Mouse (Mus musculus) liver, embryonic 13.5 days (tissue): Measurements from ENCODE around the gene Myo1c. TPM values are rescaled to one million over a fixed set of nuclear protein-coding genes. Genes with fewer than 3 reads are reported as not detected.
"Not testable (repeated sequence)": the region's sequence is repeated elsewhere in the genome, so short reads cannot be mapped to it uniquely, and the experiment has no call there.

Experiments used
- ATAC-seq: fragments of 200-750 bp; cut with Nextera tagmentation; 2 replicates; pipeline ENCODE4 v1.8.0; 2017; ENCODE audit warnings: low read depth, mild to moderate bottlenecking, moderate number of reproducible peaks, moderate library complexity
- DNase-seq: peaks from one replicate; pipeline ENCODE4 v3.0.0; 2022
- H3K27ac ChIP-seq: fragments of 300-500 bp; sonication (generic); 2 replicates; pipeline ENCODE4 v1.5.1; 2015; ENCODE audit warnings: moderate library complexity, mild to moderate bottlenecking, inconsistent platforms
- H3K27me3 ChIP-seq: fragments of 300-500 bp; sonication (generic); 2 replicates; pipeline ENCODE4 v1.6.1; 2015; ENCODE audit warnings: mild to moderate bottlenecking, inconsistent platforms
- H3K36me3 ChIP-seq: fragments of 300-500 bp; sonication (generic); 2 replicates; pipeline ENCODE4 v1.6.1; 2015; ENCODE audit warnings: mild to moderate bottlenecking, inconsistent platforms
- H3K4me1 ChIP-seq: fragments of 300-500 bp; sonication (generic); replicated peaks from 2 replicates; pipeline ENCODE4 v1.6.1; 2015; ENCODE audit warnings: inconsistent platforms
- H3K4me2 ChIP-seq: fragments of 300-500 bp; sonication (generic); 2 replicates; pipeline ENCODE4 v1.6.1; 2015; ENCODE audit warnings: inconsistent platforms, mild to moderate bottlenecking, moderate library complexity
- H3K4me3 ChIP-seq: fragments of 300-500 bp; sonication (generic); replicated peaks from 2 replicates; pipeline ENCODE4 v1.5.1; 2015; ENCODE audit warnings: mild to moderate bottlenecking, inconsistent platforms
- H3K9ac ChIP-seq: fragments of 300-500 bp; sonication (generic); 2 replicates; pipeline ENCODE4 v1.6.1; 2015; ENCODE audit warnings: mild to moderate bottlenecking, inconsistent platforms
- H3K9me3 ChIP-seq: fragments of 300-500 bp; sonication (generic); replicated peaks from 2 replicates; pipeline ENCODE4 v1.6.1; 2016; ENCODE audit warnings: inconsistent platforms
- WGBS: fragments of 180-500 bp; shearing (Covaris S2); methylation state at CpG from one replicate; pipeline ENCODE4 v1.1.7; 2015; ENCODE audit not compliant: insufficient replicate concordance; 5-methylcytosine and 5-hydroxymethylcytosine counted together
- polyA plus RNA-seq: library from polyadenylated mRNA; unstranded; fragments of >200 nt; fragmentation: Nextera tagmentation; extraction: Ambion mirVana; gene quantifications from 2 replicates; pipeline ENCODE4 v1.2.1, GENCODE M21; 2015

Gene Myo1c
- polyA plus RNA-seq, 1 experiment from 2014 or later = 18.3 TPM

DNA sequence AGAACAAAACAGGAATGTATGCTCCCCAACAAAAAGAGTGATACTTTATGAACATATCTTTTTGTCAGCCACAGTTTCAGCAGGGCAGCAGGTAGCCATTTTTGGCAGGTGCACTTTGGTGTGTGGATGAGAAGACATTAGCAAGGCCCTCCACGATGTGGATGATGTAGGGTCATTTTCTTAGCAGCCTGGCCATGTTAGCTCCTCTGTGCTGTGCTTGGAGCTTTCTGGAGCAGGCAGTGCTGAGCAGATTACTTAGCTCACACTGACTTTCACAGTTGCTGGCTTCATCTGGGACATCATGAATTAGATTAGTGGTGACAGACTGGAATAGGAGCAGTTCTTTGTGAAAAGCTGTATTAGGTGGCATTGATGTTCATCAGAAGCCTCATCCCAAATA, 39.7 kb downstream of the Myo1c start:
- ATAC-seq (no peak), DNase-seq (no peak)
- 76% methylated on average over 1 of the region's 1 CpGs for WGBS
- H3K9ac ChIP-seq = no peak overlapping the region
- H3K4me1 ChIP-seq = peaks cover 19% of the 10 kb centered on the region
- H3K9me3 ChIP-seq = no peaks in the 10 kb centered on the region
- no peak overlapping the region for H3K27ac ChIP-seq
- H3K4me2 ChIP-seq = no peak overlapping the region
- no peaks in the 10 kb centered on the region for H3K27me3 ChIP-seq
- H3K36me3 ChIP-seq = peaks cover 79% of the 10 kb centered on the region
- H3K4me3 ChIP-seq = no peak overlapping the region

DNA sequence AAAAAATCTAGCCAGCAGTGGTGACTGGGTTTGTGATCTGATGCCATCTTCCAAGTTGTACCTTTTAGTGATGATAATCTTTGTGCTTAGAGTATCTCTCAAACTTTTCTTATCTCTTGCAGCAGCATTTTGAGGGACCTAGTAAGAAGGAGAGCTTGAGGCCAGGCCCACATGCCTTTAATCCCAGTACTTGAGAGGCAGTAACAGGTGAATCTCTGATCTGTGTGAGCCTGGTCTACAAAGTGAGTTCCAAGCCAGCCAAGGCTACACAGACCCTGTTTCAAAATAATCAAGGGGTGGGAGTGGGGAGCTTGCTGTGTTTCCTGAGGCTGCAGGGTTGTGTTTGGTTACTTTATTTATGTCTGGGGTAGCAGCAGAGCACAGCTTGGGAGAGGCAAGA, 40.7 kb downstream of the Myo1c start:
- H3K27ac ChIP-seq = no peak overlapping the region
- H3K27me3 ChIP-seq = no peaks in the 10 kb centered on the region
- ATAC-seq (no peak), DNase-seq (no peak)
- H3K36me3 ChIP-seq = peaks cover 75% of the 10 kb centered on the region
- no peak overlapping the region for H3K9ac ChIP-seq
- no peak overlapping the region for H3K4me3 ChIP-seq
- no peak overlapping the region for H3K4me2 ChIP-seq
- peaks cover 11% of the 10 kb centered on the region for H3K4me1 ChIP-seq
- no peaks in the 10 kb centered on the region for H3K9me3 ChIP-seq

DNA sequence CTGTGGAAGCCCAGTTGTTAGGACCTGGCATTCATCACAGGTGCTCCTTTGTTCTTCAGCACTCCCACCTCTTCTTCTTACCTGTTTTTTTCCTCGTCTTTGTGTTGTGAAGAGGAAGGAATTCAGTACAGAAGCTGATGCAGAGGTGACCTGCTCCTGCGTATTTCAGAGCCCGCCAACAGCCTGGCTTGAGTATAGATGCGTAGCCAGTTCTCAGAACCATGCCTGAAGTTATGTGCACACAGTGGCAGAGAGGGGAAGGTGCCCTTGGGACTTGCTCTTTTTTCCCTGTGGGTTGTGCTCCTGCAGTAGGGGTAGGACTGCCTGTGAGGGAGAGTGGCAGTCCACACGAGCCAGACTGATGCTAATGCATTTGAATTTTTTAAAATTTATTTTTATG, 43.3 kb downstream of the Myo1c start:
- ATAC-seq (no peak), DNase-seq (no peak)
- WGBS = 87% methylated on average over 5 of the region's 5 CpGs
- no peak overlapping the region for H3K4me2 ChIP-seq
- H3K4me3 ChIP-seq = no peak overlapping the region
- no peaks in the 10 kb centered on the region for H3K27me3 ChIP-seq
- peaks cover 88% of the 10 kb centered on the region for H3K36me3 ChIP-seq
- H3K4me1 ChIP-seq = no peaks in the 10 kb centered on the region; the same call in 1 of the 2 replicates
- H3K9ac ChIP-seq = no peak overlapping the region
- no peak overlapping the region for H3K27ac ChIP-seq
- H3K9me3 ChIP-seq = no peaks in the 10 kb centered on the region

DNA sequence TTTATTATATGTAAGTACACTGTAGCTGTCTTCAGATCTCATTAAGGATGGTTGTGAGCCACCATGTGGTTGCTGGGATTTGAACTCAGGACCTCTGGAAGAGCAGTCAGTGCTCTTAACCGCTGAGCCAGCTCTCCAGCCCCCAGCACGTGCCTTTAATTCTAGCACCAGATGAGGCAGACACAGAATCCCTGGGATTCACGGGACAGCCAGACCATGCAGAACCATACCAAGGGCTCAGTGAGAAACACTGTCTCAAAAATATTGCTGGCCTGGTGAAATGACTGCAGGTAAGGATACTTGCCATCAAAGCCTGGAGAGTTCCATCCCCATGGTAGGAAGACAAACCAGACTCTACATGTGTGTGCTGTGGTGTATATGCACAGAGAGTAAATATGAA, 47.2 kb downstream of the Myo1c start:
- ATAC-seq, DNase-seq, H3K9ac ChIP-seq, H3K4me1 ChIP-seq, H3K4me3 ChIP-seq, H3K27ac ChIP-seq, H3K4me2 ChIP-seq, H3K9me3 ChIP-seq, H3K27me3 ChIP-seq: not testable (repeated sequence)
- H3K36me3 ChIP-seq = peaks cover 87% of the 10 kb centered on the region
- WGBS = 94% methylated on average over 3 of the region's 3 CpGs

DNA sequence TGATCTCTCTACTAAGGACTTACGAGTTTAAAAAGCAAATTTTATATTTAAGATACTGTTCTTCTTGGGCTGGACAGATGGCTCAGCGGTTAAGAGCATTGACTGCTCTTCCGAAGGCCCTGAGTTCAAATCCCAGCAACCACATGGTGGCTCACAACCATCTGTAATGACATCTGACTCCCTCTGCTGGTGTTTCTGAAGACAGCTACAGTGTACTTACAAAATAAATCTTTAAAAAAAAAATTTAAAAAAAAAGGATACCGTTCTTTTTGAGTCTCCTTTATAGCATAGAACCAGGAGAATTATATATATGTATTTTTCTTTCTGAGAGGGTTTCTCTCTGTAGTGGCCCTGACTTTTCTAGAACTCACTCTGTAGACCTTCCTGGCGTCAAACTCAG, 50.3 kb downstream of the Myo1c start:
- peaks cover 88% of the 10 kb centered on the region for H3K36me3 ChIP-seq
- H3K4me2 ChIP-seq = no peak overlapping the region
- no peak overlapping the region for H3K9ac ChIP-seq
- no peak overlapping the region for H3K4me3 ChIP-seq
- ATAC-seq = no peak
- H3K9me3 ChIP-seq = no peaks in the 10 kb centered on the region
- no peaks in the 10 kb centered on the region for H3K27me3 ChIP-seq
- no peak overlapping the region for H3K27ac ChIP-seq
- H3K4me1 ChIP-seq = no peaks in the 10 kb centered on the region
- DNase-seq = no peak
- WGBS = 93% methylated on average over 5 of the region's 5 CpGs

DNA sequence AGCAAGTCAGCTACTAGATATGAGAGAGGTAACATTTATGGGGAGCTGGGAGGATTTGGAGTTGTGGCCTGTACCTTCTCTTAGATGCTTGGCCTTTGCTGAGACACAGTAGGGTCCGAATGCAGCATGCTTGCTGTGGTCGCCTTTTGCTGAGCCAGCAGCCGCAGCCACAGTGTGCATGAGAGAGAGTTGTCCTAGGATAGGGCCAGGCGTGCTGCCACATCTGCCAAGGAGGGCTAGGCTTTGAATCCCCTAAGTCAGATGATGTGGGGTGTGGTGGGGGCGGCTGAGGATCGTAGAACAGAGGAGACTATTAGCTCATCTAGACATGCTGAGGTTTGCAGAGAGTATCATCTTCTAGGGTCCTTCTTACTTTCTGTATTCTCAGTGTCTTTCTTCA, 52.5 kb downstream of the Myo1c start:
- Histone ChIP-seq H3K36me3 (peaks cover 88% of the 10 kb centered on the region), H3K4me1 (no peaks in the 10 kb centered on the region), H3K4me2 (no peak overlapping the region), H3K27me3 (no peaks in the 10 kb centered on the region), H3K9me3 (no peaks in the 10 kb centered on the region), H3K9ac (no peak overlapping the region), H3K4me3 (no peak overlapping the region), H3K27ac (no peak overlapping the region)
- ATAC-seq (no peak), DNase-seq (no peak)
- WGBS = 87% methylated on average over 6 of the region's 6 CpGs

DNA sequence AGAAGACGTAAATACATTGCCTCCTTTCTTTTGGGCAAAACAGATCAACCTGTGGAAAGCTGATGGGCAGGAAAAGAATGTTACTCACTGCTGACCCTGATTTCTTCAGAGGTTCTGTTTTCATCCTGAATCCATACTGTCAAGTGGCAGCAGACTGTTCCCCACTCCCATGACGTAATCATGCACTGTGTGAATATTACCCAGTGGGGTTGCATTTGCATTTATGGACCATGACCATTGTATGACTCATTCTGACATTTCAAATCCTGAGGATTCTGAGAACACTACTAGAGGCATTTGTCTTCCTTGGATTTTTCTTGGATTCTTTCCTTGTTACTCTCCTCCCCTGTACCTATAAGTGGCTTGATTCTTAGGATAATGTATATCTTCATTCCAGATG, 53.4 kb downstream of the Myo1c start:
- no peak for ATAC-seq
- H3K4me3 ChIP-seq = no peak overlapping the region
- no peaks in the 10 kb centered on the region for H3K4me1 ChIP-seq
- H3K27me3 ChIP-seq = no peaks in the 10 kb centered on the region
- no peak overlapping the region for H3K9ac ChIP-seq
- H3K27ac ChIP-seq = no peak overlapping the region
- no peak overlapping the region for H3K4me2 ChIP-seq
- 91% methylated on average over 2 of the region's 2 CpGs for WGBS
- peaks cover 79% of the 10 kb centered on the region for H3K36me3 ChIP-seq
- H3K9me3 ChIP-seq = no peaks in the 10 kb centered on the region
- no peak for DNase-seq

DNA sequence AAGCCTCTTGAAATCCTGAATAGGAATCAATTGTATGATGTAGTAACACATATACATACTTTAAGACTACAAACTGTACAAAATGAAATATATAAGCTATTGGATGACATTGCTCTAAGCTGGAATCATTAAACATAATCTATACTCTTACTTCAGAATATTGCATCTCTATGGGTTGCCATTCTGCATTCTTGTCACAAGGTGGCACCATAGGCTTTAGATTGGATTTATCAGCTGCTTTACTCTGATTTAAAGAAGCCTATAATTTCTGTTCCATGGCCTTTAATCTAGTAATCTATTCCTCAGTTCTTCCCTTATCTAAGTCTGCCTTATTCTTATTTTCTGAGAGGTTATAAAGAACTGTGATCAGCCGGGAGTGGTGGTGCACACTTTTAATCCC, 63.6 kb downstream of the Myo1c start:
- Histone ChIP-seq H3K27me3 (no peaks in the 10 kb centered on the region), H3K4me1 (no peaks in the 10 kb centered on the region), H3K4me3 (no peak overlapping the region), H3K36me3 (no peaks in the 10 kb centered on the region), H3K9me3 (no peaks in the 10 kb centered on the region), H3K9ac (no peak overlapping the region), H3K27ac (no peak overlapping the region), H3K4me2 (no peak overlapping the region)
- WGBS = 68% methylated on average over 1 of the region's 1 CpGs
- DNase-seq (no peak), ATAC-seq (no peak)

DNA sequence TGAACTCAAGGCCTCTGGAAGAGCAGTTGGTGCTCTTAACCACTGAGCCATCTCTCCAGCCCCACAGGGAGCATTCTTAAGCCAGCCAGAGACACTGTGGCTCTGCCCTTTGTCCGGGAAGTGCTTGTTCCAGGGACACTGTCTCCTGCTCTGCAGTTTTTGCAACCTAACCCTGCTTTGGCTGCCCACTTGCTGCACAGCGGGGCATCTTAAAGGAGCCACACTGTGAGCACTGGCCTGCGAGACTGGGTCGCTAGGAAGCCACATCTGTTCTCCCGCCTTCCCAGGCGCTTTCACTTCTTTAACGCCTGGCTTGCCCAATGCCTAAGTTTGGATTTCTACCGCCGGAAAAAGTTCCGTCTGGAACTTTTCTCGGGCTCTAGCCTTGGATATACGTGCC, 65.3 kb downstream of the Myo1c start:
- Histone ChIP-seq H3K36me3 (no peaks in the 10 kb centered on the region), H3K9ac (no peak overlapping the region), H3K4me1 (no peaks in the 10 kb centered on the region), H3K27ac (no peak overlapping the region), H3K4me2 (no peak overlapping the region), H3K27me3 (no peaks in the 10 kb centered on the region), H3K9me3 (no peaks in the 10 kb centered on the region), H3K4me3 (no peak overlapping the region)
- WGBS = 54% methylated on average over 12 of the region's 12 CpGs
- ATAC-seq (no peak), DNase-seq (no peak)

DNA sequence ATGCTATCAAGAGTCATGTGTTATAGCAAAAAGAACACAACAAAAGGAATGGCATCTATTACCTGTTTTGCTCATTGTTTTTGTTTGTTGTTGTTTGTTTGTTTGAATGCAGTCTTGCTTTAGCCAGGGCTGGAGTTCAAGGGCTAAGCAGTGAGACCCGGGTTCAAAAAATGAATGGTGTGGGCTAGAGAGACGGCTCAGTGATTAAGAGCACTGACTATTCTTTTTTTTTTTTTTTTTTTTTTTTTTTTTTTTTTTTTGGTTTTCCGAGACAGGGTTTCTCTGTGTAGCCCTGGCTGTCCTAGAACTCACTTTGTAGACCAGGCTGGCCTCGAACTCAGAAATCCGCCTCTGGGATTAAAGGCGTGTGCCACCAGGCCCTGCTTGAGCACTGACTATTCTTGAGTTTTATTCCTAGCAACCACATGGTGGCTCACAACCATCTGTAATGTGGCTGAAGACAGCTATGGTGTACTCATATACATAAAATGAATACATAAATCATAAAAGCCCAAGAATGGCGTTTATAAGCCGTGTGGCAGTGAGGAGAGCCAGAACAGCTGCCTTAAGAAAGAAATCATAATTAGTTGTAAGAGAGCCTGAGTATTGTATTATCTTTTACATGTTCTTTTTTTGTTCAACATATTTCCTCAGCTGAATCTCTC, 66.5 kb downstream of the Myo1c start:
- ATAC-seq = no peak
- no peak for DNase-seq
- no peak overlapping the region for H3K4me3 ChIP-seq
- no peaks in the 10 kb centered on the region for H3K36me3 ChIP-seq
- H3K27me3 ChIP-seq = no peaks in the 10 kb centered on the region
- H3K27ac ChIP-seq = no peak overlapping the region
- no peak overlapping the region for H3K9ac ChIP-seq
- H3K4me1 ChIP-seq = no peaks in the 10 kb centered on the region
- WGBS = 70% methylated on average over 8 of the region's 8 CpGs
- H3K9me3 ChIP-seq = 0 out of 2 replicates have a peak, but pooled peaks cover 5% of the 10 kb centered on the region
- no peak overlapping the region for H3K4me2 ChIP-seq

DNA sequence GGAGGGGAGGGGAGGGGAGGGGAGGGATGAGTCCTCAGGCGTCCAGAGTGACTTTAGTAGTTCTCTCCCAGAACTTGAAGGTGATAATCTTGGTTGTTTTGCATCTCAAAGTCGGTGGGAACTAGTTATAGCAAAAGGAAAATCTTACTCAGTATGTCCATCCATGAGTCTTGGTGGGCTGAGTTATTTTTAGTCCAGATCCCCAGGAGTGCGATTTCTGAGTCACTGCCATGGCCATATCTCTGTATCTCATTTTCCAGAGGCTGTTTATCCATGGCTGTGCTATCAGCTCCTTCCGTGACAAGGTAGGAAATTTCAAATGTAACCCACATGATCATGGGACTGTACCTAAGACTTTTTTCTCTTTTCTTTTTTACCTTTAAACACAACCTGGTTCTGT, 72.0 kb downstream of the Myo1c start:
- ATAC-seq (no peak), DNase-seq (no peak)
- H3K4me1 ChIP-seq = no peaks in the 10 kb centered on the region
- no peak overlapping the region for H3K27ac ChIP-seq
- 33% methylated on average over 4 of the region's 4 CpGs for WGBS
- no peaks in the 10 kb centered on the region for H3K36me3 ChIP-seq
- no peaks in the 10 kb centered on the region for H3K27me3 ChIP-seq
- H3K9me3 ChIP-seq = 0 out of 2 replicates have a peak, but pooled peaks cover 5% of the 10 kb centered on the region
- H3K4me3 ChIP-seq = no peak overlapping the region
- no peak overlapping the region for H3K4me2 ChIP-seq
- H3K9ac ChIP-seq = no peak overlapping the region
